Mouse (Mus musculus): Measurements from ENCODE around the gene Btbd6.

DNA sequence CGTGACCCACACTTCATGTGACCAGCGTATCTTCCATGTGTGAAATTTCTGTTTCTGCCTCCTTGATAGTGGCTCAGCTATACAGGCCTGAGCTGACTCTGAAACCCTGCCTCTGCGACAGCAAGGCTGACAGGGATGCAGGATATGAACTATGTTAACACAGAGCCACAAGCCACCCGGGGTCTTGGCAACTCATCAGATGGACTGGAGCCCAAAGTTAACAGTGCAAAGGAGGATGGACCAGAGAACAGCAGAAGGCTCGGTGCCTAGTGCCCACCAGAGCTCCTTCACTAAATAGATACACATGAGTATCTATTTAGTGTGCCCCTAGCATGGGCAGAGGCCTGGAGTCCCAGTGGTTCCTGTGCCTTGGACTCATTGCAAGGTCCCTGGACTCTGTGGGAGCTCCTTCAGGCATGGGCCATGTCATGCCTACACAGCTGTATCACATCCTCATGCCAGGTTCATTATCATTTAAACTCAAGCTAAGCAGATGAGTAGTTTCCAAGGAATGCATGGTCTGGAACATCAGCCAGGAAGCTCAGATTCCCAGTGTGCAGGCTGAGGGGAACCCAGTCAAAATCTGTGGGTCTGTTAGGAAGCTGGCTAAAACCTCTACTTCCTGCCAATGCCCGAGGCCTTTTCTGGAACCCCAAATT lies 35.5 kb downstream of the Btbd6 start:
- TF ChIP-seq POLR2A (IDR thresholded peaks at IDR 0.05; ENCODE audit: extremely low read depth, insufficient read depth, low read length): no peak
- no peak for TF ChIP-seq CTCF (IDR thresholded peaks at IDR 0.05; ENCODE audit: low read depth, low read length)
